Mouse (Mus musculus) MEL (cell line): Measurements from ENCODE around the gene Blzf1. TPM values are rescaled to one million over a fixed set of nuclear protein-coding genes. Genes with fewer than 3 reads are reported as not detected.

Source experiments
- DNase-seq: peaks from one replicate; pipeline ENCODE4 v3.0.0; 2011; ENCODE audit warnings: low read depth, low spot score
- H3K27ac ChIP-seq: 2 replicates; pipeline ENCODE4 v1.5.1; 2012; ENCODE audit warnings: low read depth, mild to moderate bottlenecking, control low read depth, low read length, moderate library complexity; ENCODE audit not compliant: control insufficient read depth
- H3K27me3 ChIP-seq, 2 experiments: fragments of 150-350 bp in 1 of 2; sonication (generic) in 1 of 2; 2 replicates each; pipeline ENCODE4 v1.6.1; 2012; ENCODE audit warnings: low read length in 2 of 2, mild to moderate bottlenecking in 2 of 2, improper control_type of control experiment in 1 of 2, moderate library complexity in 1 of 2; ENCODE audit not compliant: insufficient read depth in 2 of 2, control insufficient read depth in 1 of 2
- H3K36me3 ChIP-seq, 2 experiments: 2 replicates each; pipeline ENCODE4 v1.6.1; 2012 to 2014; ENCODE audit warnings: low read length in 2 of 2, improper control_type of control experiment in 1 of 2, inconsistent platforms in 1 of 2, mild to moderate bottlenecking in 1 of 2; ENCODE audit not compliant: insufficient read depth in 2 of 2, control insufficient read depth in 1 of 2
- H3K4me1 ChIP-seq, 2 experiments: fragments of 150-350 bp in 1 of 2; sonication (generic) in 1 of 2; 2 replicates each; pipeline ENCODE4 v1.6.1; 2012; ENCODE audit warnings: low read length in 2 of 2, improper control_type of control experiment in 1 of 2, mild to moderate bottlenecking in 1 of 2; ENCODE audit not compliant: insufficient read depth in 2 of 2, control insufficient read depth in 1 of 2
- H3K4me3 ChIP-seq, 2 experiments: fragments of 150-350 bp in 1 of 2; sonication (generic) in 1 of 2; 2 replicates each; pipeline ENCODE4 v1.5.1; 2012; ENCODE audit warnings: low read depth in 2 of 2, low read length in 2 of 2, mild to moderate bottlenecking in 2 of 2, moderate library complexity in 2 of 2, control low read depth in 1 of 2, improper control_type of control experiment in 1 of 2; ENCODE audit not compliant: control insufficient read depth in 1 of 2, insufficient read depth in 1 of 2
- H3K79me2 ChIP-seq: 2 replicates; pipeline ENCODE4 v1.6.1; 2012; ENCODE audit warnings: mild to moderate bottlenecking, low read length, moderate library complexity; ENCODE audit not compliant: control insufficient read depth, poor library complexity, insufficient read depth
- H3K9ac ChIP-seq: 2 replicates; pipeline ENCODE4 v1.6.1; 2012; ENCODE audit warnings: low read depth, mild to moderate bottlenecking, control low read depth, low read length, moderate library complexity; ENCODE audit not compliant: control insufficient read depth, poor library complexity, severe bottlenecking
- H3K9me3 ChIP-seq: fragments of 150-350 bp; sonication (generic); replicated peaks from 2 replicates; pipeline ENCODE4 v1.6.1; 2012; ENCODE audit warnings: mild to moderate bottlenecking, low read length, improper control_type of control experiment, moderate library complexity; ENCODE audit not compliant: insufficient read depth
- BHLHE40 ChIP-seq: IDR thresholded peaks from 2 replicates; pipeline ENCODE4 v1.6.1; 2012; ENCODE audit warnings: low read depth, mild to moderate bottlenecking, inconsistent platforms, low read length, improper control_type of control experiment, borderline replicate concordance
- ELF1 ChIP-seq: IDR thresholded peaks from 2 replicates; pipeline ENCODE4 v1.6.1; 2014; ENCODE audit warnings: low read depth, mild to moderate bottlenecking, inconsistent platforms, low read length, improper control_type of control experiment, moderate library complexity
- EP300 ChIP-seq, 2 experiments: IDR thresholded peaks; 2 replicates each; pipeline ENCODE4 v1.6.1; 2011; ENCODE audit warnings: improper control_type of control experiment in 2 of 2, low read length in 2 of 2, low read depth in 1 of 2, mild to moderate bottlenecking in 1 of 2
- ETS1 ChIP-seq: IDR thresholded peaks from 2 replicates; pipeline ENCODE4 v1.6.1; 2012; ENCODE audit warnings: low read depth, mild to moderate bottlenecking, inconsistent platforms, low read length, improper control_type of control experiment, moderate library complexity
- GABPA ChIP-seq: IDR thresholded peaks from 2 replicates; pipeline ENCODE4 v1.6.1; 2012; ENCODE audit warnings: low read depth, mild to moderate bottlenecking, inconsistent platforms, low read length, improper control_type of control experiment, moderate library complexity
- GATA1 ChIP-seq: IDR thresholded peaks from 2 replicates; pipeline ENCODE4 v1.6.1; 2011; ENCODE audit warnings: low read depth, low read length, improper control_type of control experiment
- HCFC1 ChIP-seq: IDR thresholded peaks from 2 replicates; pipeline ENCODE4 v1.6.1; 2012; ENCODE audit warnings: low read depth, mild to moderate bottlenecking, inconsistent platforms, low read length, improper control_type of control experiment, moderate library complexity
- MAFK ChIP-seq: IDR thresholded peaks from 2 replicates; pipeline ENCODE4 v1.6.1; 2011; ENCODE audit warnings: low read depth, mild to moderate bottlenecking, low read length, improper control_type of control experiment, borderline replicate concordance
- MAX ChIP-seq: IDR thresholded peaks from 2 replicates; pipeline ENCODE4 v1.6.1; 2011; ENCODE audit warnings: low read length, improper control_type of control experiment
- MAZ ChIP-seq: IDR thresholded peaks from 2 replicates; pipeline ENCODE4 v1.6.1; 2012; ENCODE audit warnings: low read depth, mild to moderate bottlenecking, inconsistent platforms, low read length, improper control_type of control experiment
- MEF2A ChIP-seq: IDR thresholded peaks from 2 replicates; pipeline ENCODE4 v1.6.1; 2014; ENCODE audit warnings: low read depth, mild to moderate bottlenecking, inconsistent platforms, low read length, improper control_type of control experiment; ENCODE audit not compliant: poor library complexity, insufficient replicate concordance, severe bottlenecking; ENCODE audit errors: extremely low read depth
- MXI1 ChIP-seq: IDR thresholded peaks from 2 replicates; pipeline ENCODE4 v1.6.1; 2011; ENCODE audit warnings: mild to moderate bottlenecking, low read depth, low read length, improper control_type of control experiment
- MYC ChIP-seq: IDR thresholded peaks from 2 replicates; pipeline ENCODE4 v1.6.1; 2011; ENCODE audit warnings: low read depth, mild to moderate bottlenecking, low read length, improper control_type of control experiment, moderate library complexity
- NELFE ChIP-seq: IDR thresholded peaks from 2 replicates; pipeline ENCODE4 v1.6.1; 2011; ENCODE audit warnings: low read depth, low read length, improper control_type of control experiment
- NRF1 ChIP-seq: IDR thresholded peaks from 2 replicates; pipeline ENCODE4 v1.6.1; 2014; ENCODE audit warnings: low read depth, mild to moderate bottlenecking, inconsistent platforms, low read length, improper control_type of control experiment, moderate library complexity; ENCODE audit not compliant: poor library complexity, insufficient read depth, severe bottlenecking
- POLR2A ChIP-seq, 2 experiments: IDR thresholded peaks; 2 replicates each; pipeline ENCODE4 v1.6.1; 2011 to 2012; ENCODE audit warnings: low read length in 2 of 2, mild to moderate bottlenecking in 2 of 2, control low read depth in 1 of 2, improper control_type of control experiment in 1 of 2, low read depth in 1 of 2, moderate library complexity in 1 of 2; ENCODE audit not compliant: control insufficient read depth in 1 of 2, insufficient read depth in 1 of 2, poor library complexity in 1 of 2
- POLR2AphosphoS2 ChIP-seq: IDR thresholded peaks from 2 replicates; pipeline ENCODE4 v1.6.1; 2011; ENCODE audit warnings: low read length, improper control_type of control experiment
- POLR2AphosphoS5 ChIP-seq: IDR thresholded peaks from 2 replicates; pipeline ENCODE4 v1.6.1; 2012; ENCODE audit warnings: low read depth, borderline replicate concordance, mild to moderate bottlenecking, inconsistent platforms, low read length, moderate library complexity, mixed read lengths
- RAD21 ChIP-seq: IDR thresholded peaks from 2 replicates; pipeline ENCODE4 v1.6.1; 2011; ENCODE audit warnings: mild to moderate bottlenecking, low read depth, low read length, improper control_type of control experiment
- RCOR1 ChIP-seq: IDR thresholded peaks from 2 replicates; pipeline ENCODE4 v1.6.1; 2012; ENCODE audit warnings: low read depth, mild to moderate bottlenecking, inconsistent platforms, low read length, improper control_type of control experiment
- SIN3A ChIP-seq: IDR thresholded peaks from 2 replicates; pipeline ENCODE4 v1.6.1; 2012; ENCODE audit warnings: low read length, improper control_type of control experiment, inconsistent platforms
- SMC3 ChIP-seq: IDR thresholded peaks from 2 replicates; pipeline ENCODE4 v1.6.1; 2011; ENCODE audit warnings: low read depth, low read length, improper control_type of control experiment
- TBP ChIP-seq: IDR thresholded peaks from 2 replicates; pipeline ENCODE4 v1.8.0; 2011; ENCODE audit warnings: low read depth, low read length, improper control_type of control experiment
- TCF12 ChIP-seq: IDR thresholded peaks from 2 replicates; pipeline ENCODE4 v1.6.1; 2014; ENCODE audit warnings: low read depth, mild to moderate bottlenecking, inconsistent platforms, low read length, improper control_type of control experiment, moderate library complexity
- UBTF ChIP-seq: IDR thresholded peaks from 2 replicates; pipeline ENCODE4 v1.6.1; 2012; ENCODE audit warnings: low read depth, mild to moderate bottlenecking, inconsistent platforms, low read length, improper control_type of control experiment, moderate library complexity, borderline replicate concordance; ENCODE audit not compliant: insufficient read depth
- USF1 ChIP-seq: IDR thresholded peaks from 2 replicates; pipeline ENCODE4 v1.6.1; 2014; ENCODE audit warnings: low read depth, mild to moderate bottlenecking, inconsistent platforms, low read length, improper control_type of control experiment, moderate library complexity
- USF2 ChIP-seq, 2 experiments: IDR thresholded peaks; 2 replicates each; pipeline ENCODE4 v1.6.1; 2011 to 2012; ENCODE audit warnings: improper control_type of control experiment in 2 of 2, low read length in 2 of 2, borderline replicate concordance in 1 of 2, inconsistent platforms in 1 of 2, low read depth in 1 of 2, mild to moderate bottlenecking in 1 of 2; ENCODE audit not compliant: insufficient read depth in 1 of 2
- ZMIZ1 ChIP-seq: IDR thresholded peaks from 2 replicates; pipeline ENCODE4 v1.6.1; 2012; ENCODE audit warnings: low read depth, mild to moderate bottlenecking, inconsistent platforms, low read length, improper control_type of control experiment, moderate library complexity
- polyA plus RNA-seq, 2 experiments: library from polyadenylated mRNA; stranded (reverse) in 1 of 2; unstranded in 1 of 2; fragments of >175 nt in 1 of 2; fragments of >200 nt in 1 of 2; gene quantifications; 2 replicates each; pipeline versions ENCODE4 v1.2.1 to v1.2.4; 2012; ENCODE audit warnings: low replicate concordance in 2 of 2, low read depth in 1 of 2; ENCODE audit not compliant: insufficient read length in 2 of 2, insufficient read depth in 1 of 2, missing spikeins in 1 of 2
- total RNA-seq: library from RNA; depleted of rRNA; stranded (reverse); fragments of 300-350 nt; gene quantifications from 2 replicates; pipeline ENCODE4 v1.2.3, GENCODE M21; 2012

Blzf1 gene
- total and polyA plus RNA-seq, 3 experiments, result 17.1 to 18.2 TPM; not detected in 1

- Histone ChIP-seq H3K27ac (peak within 1 kb of the TSS; percentile 89), H3K79me2 (peaks cover 9% of the 10 kb centered on the region), H3K36me3 (peaks cover 0 to 17% of the 10 kb centered on the region in 2 experiments; a peak in 2 of 4 replicates), H3K27me3 (peaks cover 1 to 2% of the 10 kb centered on the region in 2 experiments; a peak in 3 of 4 replicates), H3K9ac (peak within 1 kb of the TSS; percentile 83), H3K9me3 (no peaks in the 10 kb centered on the region), H3K4me1 (peaks cover 5 to 15% of the 10 kb centered on the region in 2 experiments), H3K4me3 (peak within 1 kb of the TSS; percentile 93 to 99)
- TF ChIP-seq BHLHE40, result no peak
- peak; percentile 33 to 89; a peak in 3 of 4 replicates for TF ChIP-seq POLR2A (IDR thresholded peaks at IDR 0.05; ENCODE audit: control insufficient read depth in 1 of 2, insufficient read depth in 1 of 2, low read depth in 1 of 2, low read length in 2 of 2, poor library complexity in 1 of 2)
- TF ChIP-seq RCOR1, result peak; percentile 53; the same call in 1 of the 2 replicates
- peak in 1 of 2 experiments; percentile 52; a peak in 2 of 4 replicates for TF ChIP-seq EP300 (IDR thresholded peaks at IDR 0.05; ENCODE audit: low read depth in 1 of 2, low read length in 2 of 2)
- no peak for TF ChIP-seq RAD21
- TF ChIP-seq MAZ, result no peak
- no peak for TF ChIP-seq GABPA
- TF ChIP-seq HCFC1, result peak; percentile 62
- TF ChIP-seq USF2 (IDR thresholded peaks at IDR 0.05; ENCODE audit: borderline replicate concordance in 1 of 2, insufficient read depth in 1 of 2, low read depth in 1 of 2, low read length in 2 of 2), result no peak
- no peak for TF ChIP-seq SMC3
- 0 out of 2 replicates have a peak, but pooled peaks have one; percentile 20 for TF ChIP-seq USF1
- peak; percentile 61 for TF ChIP-seq NELFE
- peak; percentile 65 for TF ChIP-seq GATA1
- TF ChIP-seq ELF1, result peak; percentile 62; the same call in 1 of the 2 replicates
- TF ChIP-seq ZMIZ1, result peak; percentile 67; the same call in 1 of the 2 replicates
- peak; percentile 70 for TF ChIP-seq MXI1
- no peak for TF ChIP-seq MEF2A
- TF ChIP-seq UBTF, result 0 out of 2 replicates have a peak, but pooled peaks have one; percentile 83
- peak; percentile 56; the same call in 1 of the 2 replicates for TF ChIP-seq NRF1
- TF ChIP-seq MYC, result peak; percentile 57; the same call in 1 of the 2 replicates
- peak; percentile 27; the same call in 1 of the 2 replicates for TF ChIP-seq POLR2AphosphoS2
- TF ChIP-seq MAX, result peak; percentile 43; the same call in 1 of the 2 replicates
- TF ChIP-seq TBP, result no peak
- no peak for TF ChIP-seq MAFK
- 0 out of 2 replicates have a peak, but pooled peaks have one; percentile 5 for TF ChIP-seq TCF12
- peak; percentile 70 for TF ChIP-seq ETS1
- peak; percentile 66 for TF ChIP-seq SIN3A
- TF ChIP-seq POLR2AphosphoS5, result no peak
- peak; percentile 97 for DNase-seq
Measured at GRCm38 (mm10) chr1:164248465-164249331, 58.6 kb downstream of the Blzf1 start, which contains the start of gene Slc19a2. Gene Slc19a2 (plus strand): TSS chr1:164249046.
